Mouse (Mus musculus): ENCODE measurements around the gene 1700009N14Rik. TPM values are rescaled to one million over a fixed set of nuclear protein-coding genes. Genes with fewer than 3 reads are reported as not detected.

1700009N14Rik gene
- total RNA-seq (2022), result not detected

GRCm38 (mm10) chr4:39450069-39450468 lies at the start of gene 1700009N14Rik:
Gene 1700009N14Rik, plus strand, starts transcription at chr4:39450295.
- no peak for DNase-seq (ENCODE audit: low spot score in 2 of 2)

GRCm38 (mm10) chr4:39437870-39438367 lies 12.2 kb upstream of the 1700009N14Rik start:
- no peak for DNase-seq (ENCODE audit: low spot score in 2 of 2)

DNA sequence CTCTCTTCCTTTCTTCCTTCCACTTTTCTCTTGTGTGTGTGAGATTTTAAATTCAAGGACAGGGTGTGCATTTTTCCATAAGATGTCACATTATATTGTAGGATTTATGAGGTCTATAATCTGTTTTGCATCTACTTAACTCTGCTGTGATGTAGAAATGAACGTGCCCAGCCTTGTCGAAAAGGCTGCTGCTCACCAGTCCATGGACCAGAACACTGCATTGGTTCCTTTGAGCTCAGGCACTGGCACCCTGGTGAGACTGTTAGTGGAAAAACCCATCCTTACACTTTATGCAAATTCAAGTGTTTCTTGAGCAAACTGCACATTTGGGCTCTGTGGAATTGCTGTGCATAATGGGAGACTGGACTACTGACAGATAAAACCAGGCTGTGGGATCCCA lies 24.2 kb downstream of the 1700009N14Rik start:
- no peak for DNase-seq (ENCODE audit: low spot score in 2 of 2)

DNA sequence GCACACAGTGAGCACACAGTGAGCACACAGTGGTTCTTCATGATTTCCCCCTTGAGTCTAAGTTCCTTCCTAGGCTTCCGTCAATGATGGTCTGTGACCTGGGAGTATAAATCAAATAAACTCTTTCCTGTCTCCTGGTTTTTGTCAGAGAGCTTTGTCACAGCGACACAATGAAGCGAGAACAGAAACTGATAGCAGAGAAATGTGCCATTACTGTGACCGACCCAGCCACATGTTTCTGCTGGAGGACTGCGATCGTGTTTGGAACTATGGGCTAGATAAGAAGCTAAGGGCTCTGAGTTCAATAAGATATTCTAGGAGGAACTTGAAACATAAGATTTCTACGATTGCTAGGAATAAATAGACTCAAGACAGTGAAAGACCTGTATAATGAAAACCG lies 36.3 kb downstream of the 1700009N14Rik start:
- DNase-seq (ENCODE audit: low spot score in 2 of 2), result no peak

DNA sequence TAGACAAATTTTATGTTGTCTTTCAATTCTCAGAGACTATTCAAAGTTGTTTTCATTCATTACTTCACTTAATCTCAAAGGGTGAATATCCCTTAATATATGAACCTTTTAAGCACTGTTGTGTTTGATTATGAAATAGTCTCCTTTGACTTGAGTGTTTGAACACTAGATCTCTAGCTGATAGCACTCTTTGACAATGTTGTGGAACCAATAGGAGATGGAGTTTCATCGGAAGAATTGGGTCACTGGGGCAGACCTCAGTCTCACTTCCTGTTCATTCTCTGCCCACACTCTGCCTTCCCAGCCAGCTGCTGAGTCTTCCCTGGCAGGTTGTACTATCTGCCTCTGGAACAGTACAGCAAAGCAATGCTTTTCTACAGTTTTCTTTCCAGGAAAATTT lies 43.5 kb downstream of the 1700009N14Rik start:
- DNase-seq (ENCODE audit: low spot score in 2 of 2), result no peak

DNA sequence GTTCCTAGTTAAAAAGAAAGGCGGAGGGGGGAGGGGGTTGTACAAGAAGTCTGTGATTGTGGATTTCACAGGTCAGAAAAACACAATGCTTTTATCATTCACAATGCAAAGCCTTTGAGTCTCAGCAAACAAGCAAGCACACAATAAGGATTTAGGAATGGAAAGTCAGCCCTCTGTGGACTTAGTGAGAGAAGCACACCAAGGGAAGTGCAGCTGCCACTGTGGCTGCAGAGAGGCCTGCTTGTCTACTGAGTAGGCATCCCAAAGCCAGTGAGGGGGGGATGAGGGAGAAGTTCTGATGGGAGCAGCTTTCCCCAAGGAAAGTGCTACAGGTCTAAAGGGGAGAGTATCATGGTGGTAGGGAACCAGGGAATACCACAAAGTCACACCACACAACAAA lies 45.8 kb downstream of the 1700009N14Rik start:
- no peak for DNase-seq (ENCODE audit: low spot score in 2 of 2)
